Mouse (Mus musculus): Measurements from ENCODE around the gene Pum3. TPM values are rescaled to one million over a fixed set of nuclear protein-coding genes. Genes with fewer than 3 reads are reported as not detected.

The Pum3 gene
- polyA plus RNA-seq, 1 experiment from 2014 or later, result 67.0 TPM

DNA sequence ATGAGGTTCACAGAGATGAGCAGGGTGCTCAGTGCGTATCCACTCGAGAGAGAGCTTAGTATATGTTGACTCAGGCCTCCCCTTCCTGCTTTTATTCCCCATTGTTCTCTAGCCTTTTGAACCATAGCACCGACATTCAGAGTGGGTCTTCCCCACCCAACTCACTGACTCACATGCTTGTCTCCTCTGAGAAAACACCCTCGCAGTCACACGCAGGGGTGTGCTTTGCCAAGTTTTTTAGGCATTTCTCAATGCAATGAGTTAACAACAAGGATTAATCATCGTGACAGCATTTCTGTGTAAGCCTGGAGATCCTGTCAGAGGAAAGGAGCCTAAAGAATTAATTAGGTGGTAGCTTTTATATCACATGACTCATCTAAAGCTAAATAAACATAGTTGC lies 77.9 kb downstream of the Pum3 start:
- H3K9ac ChIP-seq (ENCODE audit: low read length), result no peak overlapping the region
- H3K27ac ChIP-seq (ENCODE audit: low read length), result no peak overlapping the region
- H3K4me3 ChIP-seq (ENCODE audit: low read length), result no peak overlapping the region
- ATAC-seq (ENCODE audit: low read depth), result peak; percentile 23; the same call in 1 of the 2 replicates
- H3K36me3 ChIP-seq (ENCODE audit: control insufficient read depth, insufficient read depth, low read length), result no peaks in the 10 kb centered on the region
- no peaks in the 10 kb centered on the region for H3K4me1 ChIP-seq (replicated peaks; ENCODE audit: control insufficient read depth, insufficient read depth, low read length)
- WGBS, result 35% methylated on average over 6 of the region's 6 CpGs
- H3K27me3 ChIP-seq (ENCODE audit: control insufficient read depth, insufficient read depth, low read depth, low read length), result no peaks in the 10 kb centered on the region
- H3K9me3 ChIP-seq (ENCODE audit: control insufficient read depth, low read length), result no peaks in the 10 kb centered on the region
- no peak overlapping the region for H3K4me2 ChIP-seq (ENCODE audit: low read depth, low read length)

DNA sequence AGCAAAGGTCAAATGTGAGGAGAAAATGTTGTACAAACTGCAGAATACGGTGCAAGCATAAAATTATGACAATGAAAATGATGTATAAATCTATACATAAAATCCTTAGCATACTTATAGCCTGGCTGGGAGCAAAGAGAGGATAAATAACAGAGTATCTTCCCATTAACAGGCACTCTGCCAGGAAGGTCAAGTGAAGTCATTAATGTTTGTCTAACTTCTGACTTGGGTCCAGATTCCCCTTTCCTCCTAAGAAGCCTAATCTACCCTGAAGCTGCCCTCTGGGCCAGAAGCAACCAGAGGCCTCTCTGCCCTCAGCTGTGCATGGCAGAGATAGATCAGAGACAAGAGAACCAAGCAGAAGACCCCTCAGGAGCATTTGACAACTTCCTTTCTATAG lies 83.1 kb downstream of the Pum3 start:
- no peaks in the 10 kb centered on the region for H3K36me3 ChIP-seq (ENCODE audit: control insufficient read depth, insufficient read depth, low read length)
- WGBS, result 45% methylated on average over 1 of the region's 1 CpGs

More for the DNA sequence above, 83.1 kb downstream of the Pum3 start:
- Histone ChIP-seq H3K27me3 (ENCODE audit: control insufficient read depth, insufficient read depth, low read depth, low read length) (no peaks in the 10 kb centered on the region), H3K9ac (ENCODE audit: low read length) (no peak overlapping the region), H3K27ac (ENCODE audit: low read length) (no peak overlapping the region), H3K9me3 (ENCODE audit: control insufficient read depth, low read length) (no peaks in the 10 kb centered on the region), H3K4me2 (ENCODE audit: low read depth, low read length) (no peak overlapping the region), H3K4me1 (replicated peaks; ENCODE audit: control insufficient read depth, insufficient read depth, low read length) (no peaks in the 10 kb centered on the region), H3K4me3 (ENCODE audit: low read length) (no peak overlapping the region)
- no peak for ATAC-seq (ENCODE audit: low read depth)

Other genes with a start within 250 kb of the Pum3 start
- gene Vldlr, start 213.3 kb downstream of the Pum3 start, polyA plus RNA-seq (2015; fragmentation: Nextera tagmentation; extraction: Ambion mirVana), result 36.4 and 37.8 TPM in 2 replicates
- gene Kcnv2, start 107.2 kb downstream of the Pum3 start, polyA plus RNA-seq (2015; fragmentation: Nextera tagmentation; extraction: Ambion mirVana), result 0.04 and 0.08 TPM in 2 replicates

Data from lung, embryonic 16.5 days (tissue).